Mouse (Mus musculus) embryo, embryonic 11.5 days (tissue): ENCODE measurements around the gene Fam166a.

Experiments
- DNase-seq: peaks from one replicate; pipeline ENCODE4 v3.0.0-alpha.2; 2012; ENCODE audit warnings: low read depth, low spot score

The Fam166a gene

GRCm38 (mm10) chr2:25223681-25224491 is 5.3 kb downstream of the Fam166a start:
- DNase-seq: peak; percentile 35

GRCm38 (mm10) chr2:25224492-25224765 is 5.9 kb downstream of the Fam166a start, which contains the start of gene Tubb4b:
Gene Tubb4b (minus strand): TSS chr2:25224702.
- DNase-seq: no peak

- peak; percentile 96 for DNase-seq
Measured at GRCm38 (mm10) chr2:25224766-25225752, 6.5 kb downstream of the Fam166a start.

DNA sequence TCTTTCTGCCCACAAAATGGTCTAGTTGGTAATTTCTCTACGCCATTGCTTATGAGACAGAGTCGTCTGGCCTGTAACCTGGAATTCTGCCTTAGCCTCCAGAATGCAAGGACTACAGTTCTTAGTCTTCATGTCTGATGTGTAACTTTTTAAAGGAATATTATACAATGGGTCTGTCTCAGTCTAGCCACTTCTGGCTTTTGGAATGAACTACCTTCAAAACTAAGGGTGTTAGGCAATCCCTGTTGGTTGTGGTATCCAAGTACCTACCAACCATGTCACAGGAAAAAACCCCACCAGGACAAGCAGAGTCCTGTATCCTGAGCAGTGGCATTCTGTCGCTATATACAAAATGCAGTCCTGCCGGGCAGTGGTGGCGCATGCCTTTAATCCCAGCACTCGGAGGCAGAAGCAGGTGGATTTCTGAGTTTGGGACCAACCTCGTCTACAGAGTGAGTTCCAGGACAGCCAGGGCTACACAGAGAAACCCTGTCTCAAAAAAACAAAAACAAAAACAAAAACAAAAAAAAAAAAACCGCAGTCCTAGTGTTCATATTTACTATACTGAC is 7.3 kb downstream of the Fam166a start:
- DNase-seq: no peak

DNA sequence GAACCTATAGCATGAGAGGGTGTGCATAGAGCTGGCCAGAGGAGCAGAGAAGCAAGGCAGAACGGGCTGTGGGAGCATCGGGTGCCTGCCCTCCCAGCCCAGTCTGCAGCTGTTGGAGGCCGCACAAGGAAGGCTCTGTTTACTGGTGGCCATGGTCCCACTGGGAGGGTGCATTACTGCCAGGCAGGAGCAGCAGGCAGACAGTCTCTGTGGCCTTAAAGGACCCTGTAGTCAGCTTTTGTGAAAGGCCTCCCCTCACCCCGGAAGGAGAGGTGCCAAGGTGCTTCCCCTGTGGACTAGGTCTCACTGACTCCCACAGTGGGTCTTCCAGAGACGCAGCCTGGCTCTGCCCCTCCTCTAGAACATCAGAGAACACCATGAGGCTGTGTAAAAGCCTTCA is 8.3 kb downstream of the Fam166a start:
- no peak for DNase-seq

GRCm38 (mm10) chr2:25227406-25227805 is 8.9 kb downstream of the Fam166a start:
- DNase-seq: no peak

DNA sequence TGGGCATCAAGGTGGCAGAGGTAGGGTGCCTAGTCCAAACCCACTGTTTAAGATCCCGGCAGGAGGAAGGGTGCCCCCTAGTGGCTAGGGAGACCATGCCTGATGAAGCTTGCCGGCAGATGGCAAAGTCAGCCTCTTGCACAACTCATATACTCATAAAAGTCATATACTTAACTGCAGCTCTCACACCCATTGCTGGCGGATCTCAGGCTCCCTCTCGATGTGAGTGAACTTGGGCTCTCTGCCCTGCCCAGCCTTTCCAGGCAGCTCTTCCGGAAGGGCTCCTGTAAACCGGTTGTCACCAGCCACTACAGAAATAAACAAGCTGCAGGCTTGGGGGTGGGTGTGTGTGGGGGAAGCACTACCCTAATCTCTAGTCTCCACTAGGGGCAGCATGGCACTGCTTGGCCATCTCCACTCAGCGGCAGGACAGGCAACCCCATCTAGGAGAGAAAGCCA is 9.9 kb downstream of the Fam166a start:
- DNase-seq: peak; percentile 68

DNA sequence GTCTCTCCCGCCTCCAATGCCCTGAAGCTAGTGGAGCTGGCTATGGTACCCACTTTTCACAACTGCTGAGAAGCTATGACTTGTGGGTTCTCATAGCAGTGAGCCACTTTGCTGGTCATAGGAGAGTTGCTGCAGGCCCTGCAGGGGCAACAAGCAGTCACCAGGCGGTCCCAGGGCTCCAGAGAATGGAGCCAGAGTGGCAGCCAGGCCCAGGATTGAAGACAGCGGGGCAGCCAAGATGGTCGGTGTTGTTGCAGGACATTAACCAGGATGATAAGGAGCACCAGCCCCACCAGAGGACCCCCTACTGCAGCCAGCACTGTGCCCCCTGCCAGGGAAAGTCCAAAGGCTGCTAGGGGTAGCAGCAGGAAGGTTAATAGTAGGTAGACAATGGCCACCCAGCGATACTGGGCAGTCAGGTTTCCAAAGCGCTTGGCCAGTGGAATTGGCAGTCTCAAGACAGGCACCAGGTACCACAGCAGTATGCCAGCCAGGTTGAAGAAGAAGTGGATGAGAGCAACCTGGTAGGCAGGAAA is 10.5 kb downstream of the Fam166a start:
- no peak for DNase-seq

- DNase-seq: no peak
Measured at GRCm38 (mm10) chr2:25229582-25229981, 11.0 kb downstream of the Fam166a start.

GRCm38 (mm10) chr2:25230581-25230980 is 12.0 kb downstream of the Fam166a start:
- no peak for DNase-seq

DNA sequence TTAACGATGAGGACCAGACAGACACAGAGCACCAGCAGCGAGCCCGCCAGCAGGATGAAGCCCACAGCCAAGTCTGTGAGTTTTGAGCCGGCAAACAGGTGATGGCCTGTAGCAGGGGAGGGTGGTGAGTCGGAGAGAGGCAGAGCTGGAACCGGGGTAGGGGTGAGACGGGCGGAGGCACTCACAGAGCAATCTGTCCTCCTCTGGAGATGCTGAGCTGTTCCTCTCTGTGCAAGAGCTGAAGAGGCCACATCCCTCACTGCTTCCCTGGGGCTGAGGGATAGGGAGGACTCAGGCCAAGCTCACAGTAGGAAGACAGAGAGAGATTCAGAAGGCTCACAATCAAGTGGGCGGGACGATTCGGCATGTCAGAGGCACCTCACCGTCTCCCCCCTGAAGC is 12.5 kb downstream of the Fam166a start:
- DNase-seq: no peak

- DNase-seq: no peak
Measured at GRCm38 (mm10) chr2:25233421-25233820, 14.9 kb downstream of the Fam166a start.

GRCm38 (mm10) chr2:25234050-25234449 is 15.5 kb downstream of the Fam166a start, which contains the start of gene Slc34a3:
Gene Slc34a3 (minus strand): TSS chr2:25234364.
- DNase-seq: no peak

DNA sequence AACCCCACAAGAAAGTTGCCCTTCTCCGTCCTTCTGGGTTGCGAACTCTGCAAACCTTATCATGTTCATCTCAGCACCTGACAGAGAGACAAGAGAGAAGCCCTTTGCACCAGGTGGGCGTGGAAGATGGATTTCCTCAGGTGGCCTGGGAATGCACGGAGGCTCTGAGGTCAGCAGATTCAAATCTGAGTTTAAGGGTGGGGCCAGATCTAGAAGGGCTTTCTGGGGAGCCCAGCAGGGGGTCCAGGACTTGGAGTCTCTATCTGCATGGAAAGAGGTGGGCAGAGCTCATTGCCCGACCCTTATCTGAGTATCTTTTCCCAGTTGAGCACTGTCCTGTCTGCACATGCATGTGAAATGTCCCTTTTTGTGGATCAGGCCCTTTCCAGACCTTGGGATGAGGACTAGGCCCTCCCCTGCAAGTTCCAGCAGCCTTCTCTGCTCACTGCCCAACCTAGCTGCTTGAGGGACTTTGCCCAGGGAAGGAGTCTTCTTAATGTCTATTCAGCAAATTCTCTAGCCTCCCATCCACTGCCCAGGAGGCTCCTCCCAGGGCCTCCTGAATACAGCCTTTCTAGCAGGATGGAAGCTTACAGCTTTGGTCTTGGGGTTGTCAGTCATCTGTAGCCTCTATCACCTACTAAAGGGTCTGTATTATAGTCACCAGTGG is 16.1 kb downstream of the Fam166a start:
- DNase-seq: no peak

GRCm38 (mm10) chr2:25236614-25237013 is 18.1 kb downstream of the Fam166a start, which contains the start of gene Rnf224:
Gene Rnf224 (minus strand): TSS chr2:25236787.
- no peak for DNase-seq

DNA sequence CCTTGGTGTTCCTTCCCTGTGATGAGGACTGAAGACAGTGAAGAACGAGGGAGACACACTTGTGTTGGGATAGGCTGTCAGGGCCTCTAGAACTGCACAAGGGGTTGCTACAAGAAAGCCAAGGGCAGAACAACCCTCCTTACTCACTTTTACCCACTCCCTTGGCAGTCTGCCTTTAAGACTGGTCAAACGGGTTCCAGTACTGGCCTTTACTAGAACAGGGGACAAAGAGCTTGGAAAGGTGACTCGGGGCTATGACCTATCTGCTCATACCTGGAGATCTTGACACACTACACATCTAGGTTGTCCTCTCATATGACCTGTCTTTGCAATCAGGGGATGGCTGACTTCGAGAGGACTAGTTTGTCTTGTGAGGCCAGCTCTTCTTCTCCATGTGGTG is 19.0 kb downstream of the Fam166a start:
- no peak for DNase-seq

DNA sequence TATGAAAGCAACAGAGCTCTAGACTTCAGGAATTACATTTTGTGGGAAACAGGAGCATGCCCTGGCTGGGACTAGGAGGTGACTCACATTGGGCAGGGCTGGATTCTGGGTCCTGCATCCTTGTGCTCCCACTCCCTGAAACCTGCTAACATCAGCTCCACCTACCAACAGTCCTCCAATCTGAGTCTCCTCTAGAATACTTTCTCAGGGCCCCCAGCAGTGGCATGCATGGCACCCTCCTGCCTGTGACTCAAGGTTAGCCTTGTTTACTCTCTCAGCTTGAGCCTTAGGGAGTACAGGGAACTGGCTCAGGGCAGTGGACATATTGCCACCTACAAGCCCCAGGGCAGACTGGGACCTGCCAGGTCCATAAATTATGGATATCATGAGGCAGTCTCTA is 19.6 kb downstream of the Fam166a start:
- DNase-seq: no peak

DNA sequence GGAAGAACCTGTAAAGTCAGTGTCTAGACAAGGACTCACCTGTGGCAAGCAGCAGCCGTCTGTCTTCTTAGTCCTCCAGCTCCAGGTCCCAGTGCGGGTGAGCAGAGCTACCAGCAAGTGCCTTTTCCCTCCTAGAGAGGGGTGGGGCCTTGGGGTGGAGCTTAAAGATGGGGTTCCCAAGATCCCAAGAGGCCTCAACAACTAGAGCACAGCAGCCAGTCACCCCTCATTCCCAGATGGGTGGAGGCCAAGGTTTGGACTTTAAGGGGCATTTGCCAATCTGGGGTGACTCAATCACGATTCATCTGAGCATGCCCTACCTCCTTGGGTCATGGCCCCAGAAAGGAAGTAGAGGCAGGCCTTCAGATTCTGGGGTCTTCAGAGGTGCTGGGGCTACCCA is 21.2 kb downstream of the Fam166a start:
- DNase-seq: no peak

GRCm38 (mm10) chr2:25240310-25240709 is 21.8 kb downstream of the Fam166a start:
- DNase-seq: no peak

- DNase-seq: peak; percentile 59
Measured at GRCm38 (mm10) chr2:25240723-25241437, 22.3 kb downstream of the Fam166a start.

DNA sequence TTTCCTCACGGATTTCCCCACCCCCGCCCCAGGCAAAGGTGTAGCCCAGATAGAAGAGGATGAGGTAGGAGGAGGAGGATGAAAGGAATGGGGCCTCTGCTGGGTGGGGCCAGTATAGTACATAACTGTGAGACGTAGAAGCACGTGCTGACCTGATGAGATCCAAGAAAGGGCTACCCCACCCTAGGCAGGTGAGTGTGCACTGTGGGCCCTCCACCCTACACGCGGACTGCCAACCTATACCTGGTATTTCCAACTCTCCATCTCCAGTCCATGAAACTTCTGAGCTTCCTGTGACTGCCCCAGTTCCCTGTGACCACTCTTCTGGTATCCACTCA is 22.9 kb downstream of the Fam166a start:
- no peak for DNase-seq
